Comparison of ENCODE assay signal across 11 mouse cellular contexts in the genomic region with DNA sequence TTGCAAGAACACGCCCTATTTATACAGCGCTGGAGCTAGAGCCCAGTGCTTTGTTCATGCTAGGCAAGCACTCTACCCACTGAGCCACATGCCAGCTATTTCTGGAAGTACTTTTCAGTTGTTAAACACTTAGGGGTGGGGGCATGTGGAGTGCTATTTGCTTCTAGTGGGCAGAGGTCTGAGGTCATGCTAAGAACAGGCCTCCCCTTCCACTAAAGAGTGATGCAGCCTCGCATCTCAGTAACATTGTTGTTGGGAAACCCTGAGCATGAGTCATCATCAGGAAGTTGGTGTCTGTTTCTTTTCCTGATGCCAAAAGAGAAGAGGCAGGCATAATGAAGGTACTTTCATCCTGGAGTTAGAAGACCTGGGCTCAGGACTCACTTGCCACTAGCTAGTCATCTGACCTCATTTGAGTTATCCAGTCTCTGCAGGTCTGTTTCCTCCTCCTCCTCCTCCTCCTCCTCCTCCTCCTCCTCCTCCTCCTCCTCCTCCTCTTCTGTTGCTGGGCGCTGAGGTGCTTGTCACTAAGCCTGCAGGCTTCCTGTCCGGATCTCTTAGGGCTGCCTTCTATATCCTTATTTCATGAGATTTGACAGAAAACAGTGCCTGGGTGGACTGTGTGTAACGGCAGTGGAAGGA.
DNase-seq lines count a peak whose midpoint lies in the region; ATAC-seq and TF ChIP-seq lines count a peak whose summit lies in the region.
"Had no signal": no experiment of that assay in that cellular context is flagged by ENCODE, and none has a peak within 500 bp of the region (broad histone marks: within the 10 kb centered on the region; RNA-seq: fewer than 3 reads in every experiment).

No protein-coding gene starts in this region.

- ATAC-seq in heart, embryonic 13.5 days (ENCODE audit: extremely low read depth, insufficient number of reproducible peaks, low FRiP score, low TSS enrichment): no peak
- ATAC-seq in stomach, embryonic 16.5 days (ENCODE audit: insufficient read depth, low FRiP score): peak; percentile 46
- ATAC-seq: midbrain, embryonic 15.5 days had no signal

- peak; percentile 13 to 42 for DNase-seq in left cerebral cortex, postnatal 25 days (ENCODE audit: low spot score in 2 of 2)
- no peak for DNase-seq in left cerebral cortex, postnatal 10 days (ENCODE audit: extremely low spot score in 1 of 2, low spot score in 2 of 2)
- peak; percentile 29 for DNase-seq in lung, adult 2 months
- DNase-seq in gastrocnemius, postnatal 14 days: no peak
- DNase-seq in left cerebral cortex, postnatal 14 days (ENCODE audit: low spot score in 2 of 2): no peak
- DNase-seq in testis, postnatal 14 days (ENCODE audit: low spot score): no peak
- DNase-seq: thymus, postnatal 4 days had no signal

- H3K4me3 ChIP-seq in heart, embryonic 13.5 days: no peak overlapping the region
- H3K4me3 ChIP-seq in lung, adult 2 months (replicated peaks; ENCODE audit: extremely low read depth, low read depth, low read length): no peak overlapping the region
- H3K4me3 ChIP-seq in stomach, embryonic 16.5 days (replicated peaks; ENCODE audit: low read length): no peak overlapping the region
- H3K4me3 ChIP-seq: hindbrain, embryonic 12.5 days; midbrain, embryonic 15.5 days had no signal

- peaks cover 50% of the 10 kb centered on the region for H3K4me1 ChIP-seq in heart, embryonic 13.5 days
- H3K4me1 ChIP-seq in lung, adult 2 months (ENCODE audit: control insufficient read depth, insufficient read depth, low read length): peaks cover 16% of the 10 kb centered on the region
- H3K4me1 ChIP-seq in stomach, embryonic 16.5 days (ENCODE audit: control insufficient read depth, insufficient read depth, low read length): peaks cover 24% of the 10 kb centered on the region
- H3K4me1 ChIP-seq: hindbrain, embryonic 12.5 days had no signal

- no peaks in the 10 kb centered on the region for H3K9me3 ChIP-seq in heart, embryonic 13.5 days
- no peaks in the 10 kb centered on the region for H3K9me3 ChIP-seq in stomach, embryonic 16.5 days (replicated peaks; ENCODE audit: control insufficient read depth, low read length)
- H3K9me3 ChIP-seq: hindbrain, embryonic 12.5 days; midbrain, embryonic 15.5 days had no signal

- H3K4me2 ChIP-seq in heart, embryonic 13.5 days: no peak overlapping the region
- H3K4me2 ChIP-seq in stomach, embryonic 16.5 days (ENCODE audit: low read depth, low read length): no peak overlapping the region
- H3K4me2 ChIP-seq: hindbrain, embryonic 12.5 days; midbrain, embryonic 15.5 days had no signal

- 48% methylated on average over 5 of the region's 6 CpGs for WGBS in heart, embryonic 13.5 days
- 32% methylated on average over 5 of the region's 6 CpGs for WGBS in lung, adult 2 months
- 57% methylated on average over 6 of the region's 6 CpGs for WGBS in stomach, embryonic 16.5 days

- no peak overlapping the region for H3K9ac ChIP-seq in heart, embryonic 13.5 days
- no peak overlapping the region for H3K9ac ChIP-seq in stomach, embryonic 16.5 days (ENCODE audit: low read length)
- H3K9ac ChIP-seq: hindbrain, embryonic 12.5 days; midbrain, embryonic 15.5 days had no signal

- H3K27me3 ChIP-seq in heart, embryonic 13.5 days (replicated peaks): no peaks in the 10 kb centered on the region
- no peaks in the 10 kb centered on the region for H3K27me3 ChIP-seq in stomach, embryonic 16.5 days (ENCODE audit: control insufficient read depth, insufficient read depth, low read length)
- H3K27me3 ChIP-seq: hindbrain, embryonic 12.5 days; midbrain, embryonic 15.5 days had no signal

- TF ChIP-seq CTCF in lung, adult 2 months (IDR thresholded peaks at IDR 0.05; ENCODE audit: insufficient read depth, low read length): no peak

- peak overlapping the region; percentile 88 for H3K27ac ChIP-seq in heart, embryonic 13.5 days (replicated peaks)
- H3K27ac ChIP-seq in stomach, embryonic 16.5 days (ENCODE audit: low read length): peak overlapping the region; percentile 90
- H3K27ac ChIP-seq: hindbrain, embryonic 12.5 days; midbrain, embryonic 15.5 days had no signal

- intact Hi-C loops in left cerebral cortex, postnatal 25 days (cut with DNase I): loop anchor here (10.0 kb wide), 1 partner anchor 168 kb away; the partner anchor contains the start of gene Adam10
- intact Hi-C loops in left cerebral cortex, postnatal 10 days (cut with DNase I): no loop called here
- intact Hi-C loops in gastrocnemius, postnatal 14 days (cut with DNase I; ENCODE audit: low total_unique reads): no loop called here
- intact Hi-C loops in left cerebral cortex, postnatal 14 days (cut with DNase I): no loop called here

- TF ChIP-seq POLR2A in lung, adult 2 months (IDR thresholded peaks at IDR 0.05; ENCODE audit: borderline replicate concordance, extremely low read depth, low read depth, low read length): no peak

- H3K36me3 ChIP-seq in heart, embryonic 13.5 days: no peaks in the 10 kb centered on the region
- H3K36me3 ChIP-seq in stomach, embryonic 16.5 days (ENCODE audit: control insufficient read depth, insufficient read depth, low read length): no peaks in the 10 kb centered on the region
- H3K36me3 ChIP-seq: hindbrain, embryonic 12.5 days; midbrain, embryonic 15.5 days had no signal

Comparison
In these comparisons a context has a peak if more than half of its experiments do, and no peak if none do; other contexts are left out.
1. DNase-seq: peak in left cerebral cortex, postnatal 25 days (2 of 2) and lung, adult 2 months (single experiment); none in left cerebral cortex, postnatal 10 days (0 of 2), gastrocnemius, postnatal 14 days (single experiment), left cerebral cortex, postnatal 14 days (0 of 2) and testis, postnatal 14 days (single experiment).